Mouse (Mus musculus) kidney, embryonic 14.5 days (tissue): ENCODE measurements around the gene Prkch. TPM values are rescaled to one million over a fixed set of nuclear protein-coding genes. Genes with fewer than 3 reads are reported as not detected.

Experiments
- ATAC-seq: fragments of 200-750 bp; cut with Nextera tagmentation; 2 replicates; pipeline ENCODE4 v1.8.0; 2017; ENCODE audit warnings: moderate number of reproducible peaks, mild to moderate bottlenecking, moderate TSS enrichment, moderate library complexity; ENCODE audit not compliant: low FRiP score, low TSS enrichment
- H3K27ac ChIP-seq: fragments of 300-500 bp; sonication (generic); 2 replicates; pipeline ENCODE4 v1.5.1; 2014; ENCODE audit warnings: low read depth, mild to moderate bottlenecking, low read length, moderate library complexity, mixed read lengths
- H3K27me3 ChIP-seq: fragments of 300-500 bp; sonication (generic); 2 replicates; pipeline ENCODE4 v1.6.1; 2014; ENCODE audit warnings: mild to moderate bottlenecking, low read length; ENCODE audit not compliant: control insufficient read depth, insufficient read depth
- H3K36me3 ChIP-seq: fragments of 300-500 bp; sonication (generic); 2 replicates; pipeline ENCODE4 v1.6.1; 2014; ENCODE audit warnings: low read length, mixed read lengths; ENCODE audit not compliant: control insufficient read depth, insufficient read depth
- H3K4me1 ChIP-seq: fragments of 300-500 bp; sonication (generic); 2 replicates; pipeline ENCODE4 v1.6.1; 2014; ENCODE audit warnings: low read length, mixed read lengths; ENCODE audit not compliant: control insufficient read depth, insufficient read depth
- H3K4me2 ChIP-seq: fragments of 300-500 bp; sonication (generic); replicated peaks from 2 replicates; pipeline ENCODE4 v1.6.1; 2014; ENCODE audit warnings: low read depth, mild to moderate bottlenecking, low read length
- H3K4me3 ChIP-seq: fragments of 300-500 bp; sonication (generic); 2 replicates; pipeline ENCODE4 v1.5.1; 2014; ENCODE audit warnings: mild to moderate bottlenecking, low read length
- H3K9ac ChIP-seq: fragments of 300-500 bp; sonication (generic); 2 replicates; pipeline ENCODE4 v1.6.1; 2014; ENCODE audit warnings: low read depth, mild to moderate bottlenecking, low read length, moderate library complexity
- H3K9me3 ChIP-seq: fragments of 300-500 bp; sonication (generic); 2 replicates; pipeline ENCODE4 v1.6.1; 2016; ENCODE audit warnings: low read length; ENCODE audit not compliant: control insufficient read depth
- WGBS: fragments of 180-500 bp; shearing (Covaris S2); extraction: QIAGEN DNeasy Blood & Tissue Kit; methylation state at CpG from one replicate; pipeline ENCODE4 v1.1.7; 2014; 5-methylcytosine and 5-hydroxymethylcytosine counted together
- polyA plus RNA-seq: library from polyadenylated mRNA; unstranded; fragments of >200 nt; fragmentation: Nextera tagmentation; extraction: Ambion mirVana; gene quantifications from 2 replicates; pipeline ENCODE4 v1.2.1, GENCODE M21; 2014

Gene Prkch
- polyA plus RNA-seq, 1 experiment from 2014 or later: 13.2 TPM

DNA sequence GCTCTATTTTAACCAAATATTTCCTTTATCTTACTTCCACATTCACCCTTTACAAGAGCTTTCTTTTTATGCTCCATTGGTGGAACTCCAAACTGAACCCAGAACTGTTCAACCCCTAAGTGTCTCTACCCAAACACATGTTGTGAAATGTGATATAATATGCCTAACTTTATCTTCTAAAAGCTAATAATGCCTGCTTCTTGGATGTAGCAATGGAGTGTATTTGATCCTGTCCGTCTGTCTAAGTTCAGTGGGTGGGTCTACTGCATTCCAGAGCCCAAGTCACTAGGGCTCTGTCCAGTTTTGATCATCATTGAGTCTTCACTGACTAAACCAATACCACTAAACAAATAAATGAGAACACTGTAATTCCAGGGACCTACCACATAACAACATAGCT lies 240.2 kb downstream of the Prkch start:
- Histone ChIP-seq H3K4me1 (no peaks in the 10 kb centered on the region), H3K4me3 (no peak overlapping the region), H3K27me3 (no peaks in the 10 kb centered on the region), H3K36me3 (no peaks in the 10 kb centered on the region), H3K9me3 (no peaks in the 10 kb centered on the region), H3K27ac (no peak overlapping the region), H3K9ac (no peak overlapping the region), H3K4me2 (no peak overlapping the region)
- ATAC-seq: no peak
- WGBS: 77% methylated on average over 1 of the region's 1 CpGs

Other genes with a start within 250 kb of the Prkch start
- gene Tmem30b, start 38.4 kb upstream of the Prkch start, polyA plus RNA-seq: 5.8 and 9.6 TPM in 2 replicates